Mouse (Mus musculus): ENCODE measurements around the gene Clpx.
A peak's percentile ranks its signal among the peaks of the same experiment; 100 is the strongest.

Clpx gene

GRCm38 (mm10) chr9:65347112-65347850, 53.2 kb downstream of the Clpx start:
- no peak for DNase-seq

- no peak for DNase-seq
These were observed 59.2 kb downstream of the Clpx start for GRCm38 (mm10) chr9:65353251-65353650.

GRCm38 (mm10) chr9:65356561-65356960, 62.5 kb downstream of the Clpx start:
- DNase-seq, result no peak

DNA sequence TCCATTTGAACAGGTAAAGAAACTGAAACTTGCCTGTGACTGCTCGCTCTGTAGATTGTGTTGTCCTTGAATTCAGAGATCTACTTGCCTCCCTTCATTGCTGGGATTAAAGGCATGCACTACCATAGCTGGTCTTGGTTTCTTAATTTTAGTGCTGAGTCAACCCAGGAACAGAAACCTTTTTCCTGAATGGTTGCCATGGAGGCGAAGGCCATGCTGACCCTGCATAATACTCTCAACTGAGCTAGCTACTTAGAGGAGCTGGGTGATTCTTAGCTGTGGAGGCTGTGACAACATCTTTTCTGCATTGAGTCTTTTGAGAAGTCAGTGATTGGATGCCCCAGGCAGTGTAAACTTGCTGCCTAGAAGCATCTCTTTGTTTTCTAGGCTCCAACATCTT, 62.9 kb downstream of the Clpx start:
- no peak for DNase-seq

- DNase-seq, result no peak
These were observed 65.0 kb downstream of the Clpx start for GRCm38 (mm10) chr9:65358956-65359480.

GRCm38 (mm10) chr9:65360641-65361448, 66.8 kb downstream of the Clpx start, which contains the start of gene Ubap1l:
Gene Ubap1l, plus strand, starts transcription at chr9:65361041.
- peak; percentile 43 for DNase-seq

GRCm38 (mm10) chr9:65363684-65364083, 69.6 kb downstream of the Clpx start:
- DNase-seq, result no peak

DNA sequence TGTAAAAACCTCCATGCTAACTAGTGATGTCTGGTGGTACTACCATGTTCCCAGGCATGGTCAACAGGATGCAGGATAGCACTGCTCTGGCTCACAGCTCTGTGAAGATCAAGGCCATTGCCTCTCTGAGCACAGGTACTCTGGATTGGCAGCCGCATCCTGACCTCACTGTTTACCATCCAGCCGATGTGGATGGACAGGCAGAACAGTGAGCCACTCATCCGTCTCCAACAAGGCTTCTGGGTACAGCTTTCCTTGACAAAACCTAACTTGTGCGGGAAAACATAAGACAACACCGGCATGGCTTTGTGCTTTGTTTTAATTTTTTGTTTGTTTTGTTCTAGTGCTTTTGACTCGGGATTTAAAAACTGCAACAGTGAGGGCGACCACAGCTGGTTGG, 71.7 kb downstream of the Clpx start:
- no peak for DNase-seq

DNA sequence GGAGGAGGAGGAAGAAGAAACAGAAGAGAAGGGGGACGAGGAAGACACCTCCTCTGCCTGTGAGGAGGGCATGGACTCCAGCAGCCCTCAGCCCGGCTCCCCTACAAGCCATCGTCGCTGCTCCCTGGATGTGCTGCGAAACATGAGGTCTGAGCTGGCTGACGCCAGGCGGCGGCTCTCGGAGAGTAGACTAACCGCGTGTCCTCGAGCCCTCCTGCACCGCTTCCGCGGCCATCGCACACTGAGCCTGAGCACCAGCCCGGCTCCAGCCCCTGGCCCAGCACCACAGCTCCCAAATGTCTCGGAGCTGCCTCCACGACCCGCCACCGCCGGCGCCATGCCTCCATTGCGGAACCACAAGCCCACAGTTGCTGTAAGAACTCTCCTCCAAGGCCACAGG, 77.7 kb downstream of the Clpx start:
- DNase-seq, result no peak

DNA sequence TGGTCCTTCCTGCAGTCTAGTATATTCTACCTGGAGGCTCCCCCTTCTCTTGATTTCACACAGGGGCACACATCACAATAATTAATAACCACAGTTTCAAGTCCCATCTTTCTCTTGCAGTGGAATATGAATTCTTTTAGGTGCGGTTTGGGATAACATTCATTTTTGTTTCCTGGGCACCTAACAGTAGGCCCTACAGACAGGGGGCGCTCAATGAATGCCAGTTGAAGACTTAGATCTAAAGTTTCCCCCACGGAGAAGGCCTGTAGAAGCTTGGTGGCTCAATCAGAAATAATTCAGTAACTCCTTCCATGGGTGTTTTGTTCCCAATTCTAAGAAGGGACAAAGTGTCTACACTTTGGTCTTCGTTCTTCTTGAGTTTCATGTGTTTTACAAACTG, 78.4 kb downstream of the Clpx start:
- peak; percentile 59 for DNase-seq

DNA sequence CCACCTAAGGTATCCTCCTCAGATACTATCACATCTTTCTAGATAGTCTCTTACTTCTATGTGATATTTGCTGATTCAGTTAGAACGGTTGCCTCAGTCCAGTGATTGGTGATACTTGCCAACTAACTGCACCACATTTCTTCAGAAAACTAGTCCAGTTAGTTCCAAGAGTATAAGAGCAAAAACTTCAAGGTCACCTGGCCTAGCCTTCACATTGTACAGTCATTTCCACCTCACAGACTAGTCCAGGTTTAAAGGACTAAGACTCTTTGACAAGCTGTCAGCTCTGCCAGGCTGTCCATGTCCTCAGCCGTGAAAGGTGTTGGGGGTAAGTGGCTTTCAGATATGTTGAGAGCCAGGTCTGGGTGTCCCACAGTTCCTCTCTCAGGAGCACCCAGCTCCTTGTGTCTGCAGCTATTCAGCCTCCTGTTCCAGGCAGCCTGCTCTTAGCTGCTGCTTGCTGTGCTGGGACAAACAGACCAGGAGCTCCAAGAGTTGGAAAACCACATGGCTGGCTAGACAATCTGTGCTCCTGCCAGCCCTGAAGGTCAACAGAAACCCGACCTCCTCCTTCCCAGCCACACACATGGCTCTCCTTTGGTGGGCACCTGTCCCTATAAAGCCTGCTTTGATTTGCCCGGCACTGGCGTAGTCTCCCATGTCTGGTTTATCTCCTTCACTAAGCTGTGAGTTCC, 80.6 kb downstream of the Clpx start:
- no peak for DNase-seq

- no peak for DNase-seq
These were observed 81.3 kb downstream of the Clpx start for GRCm38 (mm10) chr9:65375163-65375934.

Measured in kidney, postnatal 14 days (tissue).